Mouse (Mus musculus): ENCODE measurements at regions not wholly inside any gene's neighbourhood (a gene's known extent, or its start where the extent isn't known, plus 50 kb on each side); places are given as distances from the start of the nearest gene placed in this dataset.

DNA sequence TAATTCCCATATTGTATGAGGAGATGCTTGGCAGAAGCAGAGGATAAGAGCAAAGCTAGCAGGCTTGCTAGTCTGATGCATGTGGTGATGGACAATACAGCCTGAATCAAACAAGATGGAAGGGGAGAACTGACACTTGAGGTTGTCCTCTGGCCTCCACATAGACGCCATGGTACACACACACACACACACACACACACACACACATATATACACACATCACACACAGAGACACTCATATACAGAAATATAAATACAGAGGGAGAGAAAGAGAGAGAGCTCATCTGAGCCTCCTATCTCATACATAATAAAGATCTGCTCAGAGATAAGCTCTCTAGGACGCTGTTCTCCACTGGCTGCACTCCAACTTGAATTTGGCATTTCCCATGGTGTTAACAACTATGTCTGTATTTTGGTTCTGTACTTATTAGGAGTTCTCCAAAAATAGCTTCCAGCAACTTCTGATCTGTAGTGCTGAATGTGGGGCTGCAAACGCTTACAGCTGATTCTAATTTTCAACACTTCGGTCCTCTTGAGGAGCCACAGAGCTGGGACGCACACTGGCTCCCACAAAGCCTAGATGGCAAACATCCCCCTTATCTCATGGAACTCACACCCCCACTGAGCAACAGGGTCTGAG lies 219.0 kb downstream of the Lpin1 start:
- TF ChIP-seq ZC3H11A (IDR thresholded peaks at IDR 0.05; ENCODE audit: borderline replicate concordance, low read depth, low read length) (no peak), HCFC1 (IDR thresholded peaks at IDR 0.05; ENCODE audit: borderline replicate concordance, insufficient read depth, low read length) (no peak), ZNF384 (IDR thresholded peaks at IDR 0.05; ENCODE audit: low read depth, low read length) (no peak)

All from ES-E14 (cell line).